Mouse (Mus musculus): Measurements from ENCODE around the gene Faim2. TPM values are rescaled to one million over a fixed set of nuclear protein-coding genes. Genes with fewer than 3 reads are reported as not detected.

Faim2 gene
- polyA plus RNA-seq, 1 experiment from 2014 or later = 0.29 TPM

- peaks cover 33% of the 10 kb centered on the region for H3K4me1 ChIP-seq (ENCODE audit: control insufficient read depth, insufficient read depth, low read length)
- no peak for ATAC-seq (ENCODE audit: insufficient number of reproducible peaks, insufficient read depth, low FRiP score, low read depth)
Measured at GRCm38 (mm10) chr15:99453153-99453900, 74.6 kb downstream of the Faim2 start.

DNA sequence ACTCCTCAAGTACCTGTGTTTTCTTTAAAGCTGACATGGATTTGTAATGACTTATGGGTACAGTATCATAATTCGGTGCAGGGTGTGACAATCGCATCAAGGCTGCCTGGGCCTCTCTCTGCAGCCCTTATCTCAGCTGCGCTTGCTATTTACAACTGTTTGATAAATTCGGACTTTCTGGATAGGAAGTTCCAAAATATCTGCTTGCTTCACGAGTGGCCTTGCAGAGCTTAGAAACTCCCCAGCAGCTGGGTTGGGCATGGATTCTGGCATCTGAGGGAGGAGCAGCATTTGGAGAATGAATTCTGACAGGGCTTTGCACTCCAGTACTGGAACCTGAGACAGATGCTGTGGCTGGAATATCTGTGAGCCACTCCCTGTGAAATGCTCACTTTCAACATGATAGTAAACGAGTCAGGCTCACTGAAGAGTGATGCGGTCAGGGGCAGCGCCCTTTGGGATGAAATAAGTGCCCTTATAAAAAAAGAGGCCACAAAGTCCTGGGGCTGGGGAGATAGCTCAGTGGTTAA is 78.1 kb downstream of the Faim2 start:
- WGBS = 60% methylated on average over 8 of the region's 8 CpGs
- no peak overlapping the region for H3K9ac ChIP-seq (replicated peaks; ENCODE audit: low read depth, low read length)
- peak overlapping the region; percentile 63; the same call in 1 of the 2 replicates for H3K27ac ChIP-seq (ENCODE audit: low read length)
- no peaks in the 10 kb centered on the region for H3K27me3 ChIP-seq (ENCODE audit: control insufficient read depth, insufficient read depth, low read length)
- H3K9me3 ChIP-seq (ENCODE audit: control insufficient read depth, low read depth, low read length) = no peaks in the 10 kb centered on the region
- H3K4me2 ChIP-seq (replicated peaks; ENCODE audit: low read depth, low read length) = no peak overlapping the region
- H3K4me3 ChIP-seq (ENCODE audit: low read depth, low read length) = no peak overlapping the region
- no peak for ATAC-seq (ENCODE audit: insufficient number of reproducible peaks, insufficient read depth, low FRiP score, low read depth)
- H3K36me3 ChIP-seq (ENCODE audit: control insufficient read depth, insufficient read depth, low read length) = peaks cover 4% of the 10 kb centered on the region; the same call in 1 of the 2 replicates
- H3K4me1 ChIP-seq (ENCODE audit: control insufficient read depth, insufficient read depth, low read length) = peaks cover 14% of the 10 kb centered on the region

More at GRCm38 (mm10) chr15:99453153-99453900, 74.6 kb downstream of the Faim2 start:
- Histone ChIP-seq H3K9me3 (ENCODE audit: control insufficient read depth, low read depth, low read length) (no peaks in the 10 kb centered on the region), H3K9ac (replicated peaks; ENCODE audit: low read depth, low read length) (no peak overlapping the region), H3K36me3 (ENCODE audit: control insufficient read depth, insufficient read depth, low read length) (peaks cover 4% of the 10 kb centered on the region; the same call in 1 of the 2 replicates), H3K4me3 (ENCODE audit: low read depth, low read length) (no peak overlapping the region), H3K27ac (ENCODE audit: low read length) (no peak overlapping the region), H3K27me3 (ENCODE audit: control insufficient read depth, insufficient read depth, low read length) (no peaks in the 10 kb centered on the region), H3K4me2 (replicated peaks; ENCODE audit: low read depth, low read length) (no peak overlapping the region)
- WGBS = 66% methylated on average over 11 of the region's 11 CpGs

- Histone ChIP-seq H3K27ac (ENCODE audit: low read length) (peak overlapping the region; percentile 63; the same call in 1 of the 2 replicates), H3K27me3 (ENCODE audit: control insufficient read depth, insufficient read depth, low read length) (no peaks in the 10 kb centered on the region), H3K4me3 (ENCODE audit: low read depth, low read length) (no peak overlapping the region), H3K9me3 (ENCODE audit: control insufficient read depth, low read depth, low read length) (no peaks in the 10 kb centered on the region), H3K4me1 (ENCODE audit: control insufficient read depth, insufficient read depth, low read length) (peaks cover 11% of the 10 kb centered on the region), H3K36me3 (ENCODE audit: control insufficient read depth, insufficient read depth, low read length) (peaks cover 4% of the 10 kb centered on the region; the same call in 1 of the 2 replicates), H3K4me2 (replicated peaks; ENCODE audit: low read depth, low read length) (no peak overlapping the region), H3K9ac (replicated peaks; ENCODE audit: low read depth, low read length) (no peak overlapping the region)
- WGBS = 72% methylated on average over 9 of the region's 9 CpGs
- peak; percentile 57; the same call in 1 of the 2 replicates for ATAC-seq (ENCODE audit: insufficient number of reproducible peaks, insufficient read depth, low FRiP score, low read depth)
Measured at GRCm38 (mm10) chr15:99449131-99449750, 78.7 kb downstream of the Faim2 start.

Other genes with a start within 250 kb of the Faim2 start
- gene Prpf40b, start 233.1 kb downstream of the Faim2 start, polyA plus RNA-seq (2014; fragmentation: Nextera tagmentation; extraction: Ambion mirVana) = 57.3 and 57.5 TPM in 2 replicates
- gene Fam186b, start 232.3 kb downstream of the Faim2 start, polyA plus RNA-seq (2014; fragmentation: Nextera tagmentation; extraction: Ambion mirVana) = 0.13 TPM in 1 of 2 replicates, not detected in the other
- 21.5 and 23.1 TPM in 2 replicates for gene Fmnl3, start 157.7 kb downstream of the Faim2 start, polyA plus RNA-seq (2014; fragmentation: Nextera tagmentation; extraction: Ambion mirVana)
- gene Tmbim6, start 135.3 kb downstream of the Faim2 start, polyA plus RNA-seq (2014; fragmentation: Nextera tagmentation; extraction: Ambion mirVana) = 317 and 355 TPM in 2 replicates
- 8.9 and 9.3 TPM in 2 replicates for gene Nckap5l, start 70.4 kb downstream of the Faim2 start, polyA plus RNA-seq (2014; fragmentation: Nextera tagmentation; extraction: Ambion mirVana)
- 12.9 and 16.7 TPM in 2 replicates for gene Bcdin3d, start 53.4 kb downstream of the Faim2 start, polyA plus RNA-seq (2014; fragmentation: Nextera tagmentation; extraction: Ambion mirVana)
- not detected in 2 replicates for gene Aqp2, start 50.9 kb upstream of the Faim2 start, polyA plus RNA-seq (2014; fragmentation: Nextera tagmentation; extraction: Ambion mirVana)
- gene Aqp5, start 62.6 kb upstream of the Faim2 start, polyA plus RNA-seq (2014; fragmentation: Nextera tagmentation; extraction: Ambion mirVana) = 0.21 and 0.72 TPM in 2 replicates
- not detected in 2 replicates for gene Aqp6, start 73.2 kb upstream of the Faim2 start, polyA plus RNA-seq (2014; fragmentation: Nextera tagmentation; extraction: Ambion mirVana)
- 108 and 109 TPM in 2 replicates for gene Racgap1, start 123.5 kb upstream of the Faim2 start, polyA plus RNA-seq (2014; fragmentation: Nextera tagmentation; extraction: Ambion mirVana)
- gene Asic1, start 142.2 kb upstream of the Faim2 start, polyA plus RNA-seq (2014; fragmentation: Nextera tagmentation; extraction: Ambion mirVana) = 1.5 and 1.8 TPM in 2 replicates
- 37.8 and 40.1 TPM in 2 replicates for gene Smarcd1, start 174.0 kb upstream of the Faim2 start, polyA plus RNA-seq (2014; fragmentation: Nextera tagmentation; extraction: Ambion mirVana)
- gene Gm17349, start 177.3 kb upstream of the Faim2 start, polyA plus RNA-seq (2014; fragmentation: Nextera tagmentation; extraction: Ambion mirVana) = not detected in 2 replicates
- gene Gpd1, start 189.3 kb upstream of the Faim2 start, polyA plus RNA-seq (2014; fragmentation: Nextera tagmentation; extraction: Ambion mirVana) = 0.20 and 0.21 TPM in 2 replicates
- 181 and 193 TPM in 2 replicates for gene Cox14, start 197.5 kb upstream of the Faim2 start, polyA plus RNA-seq (2014; fragmentation: Nextera tagmentation; extraction: Ambion mirVana)
- 77.0 and 78.7 TPM in 2 replicates for gene Cers5, start 244.7 kb upstream of the Faim2 start, polyA plus RNA-seq (2014; fragmentation: Nextera tagmentation; extraction: Ambion mirVana)

Data from stomach, embryonic 14.5 days (tissue).